Mouse (Mus musculus) liver, postnatal 0 days (tissue): ENCODE results near the gene C2. TPM values are rescaled to one million over a fixed set of nuclear protein-coding genes. Genes with fewer than 3 reads are reported as not detected.
A peak's percentile ranks its signal among the peaks of the same experiment; 100 is the strongest.

Experiments used
- ATAC-seq: fragments of 200-750 bp; cut with Nextera tagmentation; 2 replicates; pipeline ENCODE4 v1.8.0; 2017; ENCODE audit warnings: mild to moderate bottlenecking, moderate library complexity
- DNase-seq: peaks from one replicate; pipeline ENCODE4 v3.0.0-alpha.2; 2016
- H3K27ac ChIP-seq: fragments of 300-500 bp; sonication (generic); 2 replicates; pipeline ENCODE4 v1.5.1; 2014; ENCODE audit warnings: antibody characterized with exemption, moderate library complexity, mild to moderate bottlenecking, low read depth
- H3K27me3 ChIP-seq: fragments of 300-500 bp; sonication (generic); 2 replicates; pipeline ENCODE4 v1.6.1; 2014; ENCODE audit warnings: low read length, control low read depth, mixed read lengths; ENCODE audit not compliant: insufficient read depth
- H3K36me3 ChIP-seq: fragments of 300-500 bp; sonication (generic); replicated peaks from 2 replicates; pipeline ENCODE4 v1.6.1; 2014; ENCODE audit warnings: mild to moderate bottlenecking, control low read depth, low read length, moderate library complexity, mixed read lengths; ENCODE audit not compliant: insufficient read depth
- H3K4me1 ChIP-seq: fragments of 300-500 bp; sonication (generic); 2 replicates; pipeline ENCODE4 v1.6.1; 2014; ENCODE audit warnings: antibody characterized with exemption, mild to moderate bottlenecking, control low read depth; ENCODE audit not compliant: insufficient read depth
- H3K4me2 ChIP-seq: fragments of 300-500 bp; sonication (generic); 2 replicates; pipeline ENCODE4 v1.6.1; 2014; ENCODE audit warnings: low read depth, mild to moderate bottlenecking, low read length, moderate library complexity, mixed read lengths
- H3K4me3 ChIP-seq: fragments of 300-500 bp; sonication (generic); 2 replicates; pipeline ENCODE4 v1.5.1; 2014; ENCODE audit warnings: low read depth, low read length
- H3K9ac ChIP-seq: fragments of 300-500 bp; sonication (generic); replicated peaks from 2 replicates; pipeline ENCODE4 v1.6.1; 2014; ENCODE audit warnings: mild to moderate bottlenecking, moderate library complexity
- H3K9me3 ChIP-seq: fragments of 300-500 bp; sonication (generic); 2 replicates; pipeline ENCODE4 v1.6.1; 2016; ENCODE audit warnings: mild to moderate bottlenecking, control low read depth, low read length, mixed read lengths
- CTCF ChIP-seq: sonication (generic); IDR thresholded peaks from 2 replicates; pipeline ENCODE4 v1.5.1; 2016; ENCODE audit warnings: antibody characterized with exemption, low read depth
- EP300 ChIP-seq: IDR thresholded peaks from 2 replicates; pipeline ENCODE4 v1.6.1; 2016; ENCODE audit warnings: antibody characterized with exemption, low read depth, mild to moderate bottlenecking
- WGBS: fragments of 180-500 bp; shearing (Covaris S2); extraction: QIAGEN DNeasy Blood & Tissue Kit; methylation state at CpG from one replicate; pipeline ENCODE4 v1.1.7; 2014; ENCODE audit not compliant: insufficient replicate concordance; 5-methylcytosine and 5-hydroxymethylcytosine counted together
- polyA plus RNA-seq: library from polyadenylated mRNA; unstranded; fragments of >200 nt; fragmentation: Nextera tagmentation; extraction: Ambion mirVana; gene quantifications from 2 replicates; pipeline ENCODE4 v1.2.1, GENCODE M21; 2015

C2 gene
- polyA plus RNA-seq, 1 experiment from 2014 or later: 35.7 TPM

DNA sequence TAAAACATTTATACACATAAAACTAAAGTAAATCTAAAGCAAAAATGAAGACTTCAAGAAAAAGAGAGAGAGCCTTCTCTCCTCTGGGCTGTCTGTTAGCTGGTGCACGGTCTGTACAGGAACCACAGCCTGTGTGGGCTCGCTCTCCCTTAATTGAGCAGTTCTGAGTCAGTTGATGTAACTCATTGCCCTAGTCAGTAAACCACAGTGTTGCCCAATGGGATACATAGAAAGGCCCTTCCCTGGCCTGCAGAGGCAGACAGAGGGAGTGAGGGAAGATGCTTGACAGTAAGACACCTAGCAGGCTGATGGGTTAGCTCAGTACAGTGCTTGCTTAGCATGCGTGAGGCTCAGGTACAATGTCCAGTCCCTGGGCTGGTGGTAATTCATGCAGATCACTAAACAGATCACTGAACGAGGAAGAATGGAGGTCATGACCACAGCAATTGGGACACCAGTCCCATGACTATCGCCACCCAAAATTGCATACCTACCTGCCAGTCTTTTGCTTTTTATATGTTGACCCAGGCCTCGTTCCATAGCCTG is 40.0 kb upstream of the C2 start:
- DNase-seq (no peak), ATAC-seq (peak; percentile 12; the same call in 1 of the 2 replicates)
- peak overlapping the region; percentile 66; the same call in 1 of the 2 replicates for H3K27ac ChIP-seq
- WGBS: 60% methylated on average over 6 of the region's 6 CpGs
- H3K9ac ChIP-seq: no peak overlapping the region
- no peak for TF ChIP-seq CTCF
- no peak for TF ChIP-seq EP300
- peaks cover 23% of the 10 kb centered on the region for H3K4me1 ChIP-seq
- no peaks in the 10 kb centered on the region for H3K27me3 ChIP-seq
- peaks cover 5% of the 10 kb centered on the region; the same call in 1 of the 2 replicates for H3K36me3 ChIP-seq
- H3K9me3 ChIP-seq: no peaks in the 10 kb centered on the region
- no peak overlapping the region for H3K4me3 ChIP-seq
- no peak overlapping the region for H3K4me2 ChIP-seq

DNA sequence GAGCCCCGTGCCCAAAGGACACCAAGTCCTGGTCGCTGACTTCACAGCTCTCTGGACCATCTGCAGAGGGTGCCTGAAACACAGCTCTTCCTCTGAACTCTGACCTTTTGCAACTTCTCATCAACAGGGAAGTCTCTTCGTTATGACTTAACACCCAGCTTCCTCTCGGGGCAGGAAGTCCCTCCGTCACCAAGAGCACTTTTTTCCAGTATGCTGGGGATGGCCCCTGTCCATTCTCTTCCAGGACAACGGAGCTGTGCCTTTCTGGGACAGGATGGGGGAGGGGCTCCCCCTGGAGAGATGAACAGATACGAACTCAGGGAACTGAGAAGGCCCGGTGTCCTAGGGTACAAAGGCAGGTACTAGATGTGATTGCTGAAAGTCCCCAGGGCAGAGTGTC is 36.8 kb upstream of the C2 start:
- Histone ChIP-seq H3K9me3 (no peaks in the 10 kb centered on the region), H3K27me3 (no peaks in the 10 kb centered on the region), H3K27ac (peak overlapping the region; percentile 64), H3K4me3 (no peak overlapping the region), H3K36me3 (peaks cover 5% of the 10 kb centered on the region; the same call in 1 of the 2 replicates), H3K9ac (no peak overlapping the region), H3K4me2 (peak overlapping the region; percentile 60; the same call in 1 of the 2 replicates), H3K4me1 (peaks cover 32% of the 10 kb centered on the region)
- ATAC-seq (no peak), DNase-seq (no peak)
- 33% methylated on average over 8 of the region's 8 CpGs for WGBS
- TF ChIP-seq EP300 (peak; percentile 56; the same call in 1 of the 2 replicates), CTCF (no peak)

DNA sequence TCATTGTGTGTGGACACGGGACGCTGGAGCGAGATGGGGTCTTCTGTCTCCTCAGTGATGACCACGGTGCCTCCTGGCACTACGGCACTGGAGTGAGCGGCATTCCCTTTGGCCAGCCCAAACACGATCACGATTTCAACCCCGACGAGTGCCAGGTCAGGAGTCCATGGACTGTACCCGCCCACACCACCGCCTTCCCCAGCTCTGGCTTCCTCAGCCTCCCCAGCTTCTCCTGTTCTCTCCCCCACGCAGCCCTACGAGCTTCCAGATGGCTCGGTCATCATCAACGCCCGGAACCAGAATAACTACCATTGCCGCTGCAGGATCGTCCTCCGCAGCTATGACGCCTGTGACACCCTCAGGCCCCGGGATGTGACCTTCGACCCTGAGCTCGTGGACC is 36.0 kb upstream of the C2 start:
- DNase-seq (no peak), ATAC-seq (no peak)
- no peaks in the 10 kb centered on the region for H3K27me3 ChIP-seq
- H3K4me3 ChIP-seq: 0 out of 2 replicates have a peak overlapping the region, but pooled peaks have one; percentile 7
- peak overlapping the region; percentile 64 for H3K27ac ChIP-seq
- H3K36me3 ChIP-seq: peaks cover 5% of the 10 kb centered on the region; the same call in 1 of the 2 replicates
- peak overlapping the region; percentile 60 for H3K4me2 ChIP-seq
- H3K4me1 ChIP-seq: peaks cover 32% of the 10 kb centered on the region
- peak overlapping the region; percentile 8 for H3K9ac ChIP-seq
- no peak for TF ChIP-seq CTCF
- no peak for TF ChIP-seq EP300
- WGBS: 60% methylated on average over 24 of the region's 24 CpGs
- H3K9me3 ChIP-seq: no peaks in the 10 kb centered on the region

DNA sequence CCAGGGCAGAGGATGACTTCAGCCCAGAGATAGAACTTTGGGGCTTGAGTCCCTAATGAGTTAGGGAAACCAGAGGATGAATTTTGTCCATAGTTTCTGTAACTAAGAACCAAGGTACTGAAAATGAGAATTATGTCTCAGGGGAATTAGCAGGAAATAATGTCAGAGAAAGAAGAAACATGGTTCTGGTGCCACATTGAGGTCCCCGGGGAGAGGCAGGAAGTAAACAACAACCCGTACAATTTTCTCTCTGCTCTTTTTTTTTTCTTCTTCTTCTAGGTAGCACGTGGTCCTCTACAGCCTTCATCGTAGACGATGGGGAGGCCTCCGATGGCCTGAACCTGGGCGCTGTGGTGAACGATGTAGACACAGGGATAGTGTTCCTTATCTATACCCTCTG is 34.2 kb upstream of the C2 start:
- peaks cover 5% of the 10 kb centered on the region; the same call in 1 of the 2 replicates for H3K36me3 ChIP-seq
- H3K9ac ChIP-seq: peak overlapping the region; percentile 79
- peak overlapping the region; percentile 98 for H3K4me2 ChIP-seq
- peak overlapping the region; percentile 80 for H3K4me3 ChIP-seq
- no peak for DNase-seq
- no peaks in the 10 kb centered on the region for H3K27me3 ChIP-seq
- peaks cover 30% of the 10 kb centered on the region for H3K4me1 ChIP-seq
- H3K9me3 ChIP-seq: no peaks in the 10 kb centered on the region
- H3K27ac ChIP-seq: no peak overlapping the region
- no peak for TF ChIP-seq EP300
- no peak for TF ChIP-seq CTCF
- 41% methylated on average over 8 of the region's 8 CpGs for WGBS
- ATAC-seq: no peak

DNA sequence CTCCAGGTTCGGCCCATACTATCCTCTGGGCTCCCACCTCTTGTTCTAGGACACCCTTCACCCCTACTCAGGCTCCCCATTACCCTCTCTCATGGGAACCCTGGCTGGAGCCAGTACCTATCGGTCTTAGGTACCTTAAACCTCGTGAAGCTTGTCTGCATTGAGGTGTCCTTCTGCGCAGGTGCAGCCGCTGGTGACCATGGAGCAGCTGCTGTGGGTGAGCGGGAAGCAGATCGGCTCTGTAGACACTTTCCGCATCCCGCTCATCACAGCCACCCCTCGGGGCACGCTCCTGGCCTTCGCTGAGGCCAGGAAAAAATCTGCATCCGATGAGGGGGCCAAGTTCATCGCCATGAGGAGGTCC is 33.7 kb upstream of the C2 start:
- H3K27me3 ChIP-seq: no peaks in the 10 kb centered on the region
- peaks cover 30% of the 10 kb centered on the region for H3K4me1 ChIP-seq
- no peak for TF ChIP-seq CTCF
- TF ChIP-seq EP300: no peak
- 10% methylated on average over 14 of the region's 14 CpGs for WGBS
- peak overlapping the region; percentile 66 for H3K27ac ChIP-seq
- peak overlapping the region; percentile 80 for H3K4me3 ChIP-seq
- ATAC-seq: peak; percentile 9
- no peaks in the 10 kb centered on the region for H3K9me3 ChIP-seq
- peak overlapping the region; percentile 98 for H3K4me2 ChIP-seq
- peak overlapping the region; percentile 79 for H3K9ac ChIP-seq
- peaks cover 5% of the 10 kb centered on the region; the same call in 1 of the 2 replicates for H3K36me3 ChIP-seq
- DNase-seq: no peak

DNA sequence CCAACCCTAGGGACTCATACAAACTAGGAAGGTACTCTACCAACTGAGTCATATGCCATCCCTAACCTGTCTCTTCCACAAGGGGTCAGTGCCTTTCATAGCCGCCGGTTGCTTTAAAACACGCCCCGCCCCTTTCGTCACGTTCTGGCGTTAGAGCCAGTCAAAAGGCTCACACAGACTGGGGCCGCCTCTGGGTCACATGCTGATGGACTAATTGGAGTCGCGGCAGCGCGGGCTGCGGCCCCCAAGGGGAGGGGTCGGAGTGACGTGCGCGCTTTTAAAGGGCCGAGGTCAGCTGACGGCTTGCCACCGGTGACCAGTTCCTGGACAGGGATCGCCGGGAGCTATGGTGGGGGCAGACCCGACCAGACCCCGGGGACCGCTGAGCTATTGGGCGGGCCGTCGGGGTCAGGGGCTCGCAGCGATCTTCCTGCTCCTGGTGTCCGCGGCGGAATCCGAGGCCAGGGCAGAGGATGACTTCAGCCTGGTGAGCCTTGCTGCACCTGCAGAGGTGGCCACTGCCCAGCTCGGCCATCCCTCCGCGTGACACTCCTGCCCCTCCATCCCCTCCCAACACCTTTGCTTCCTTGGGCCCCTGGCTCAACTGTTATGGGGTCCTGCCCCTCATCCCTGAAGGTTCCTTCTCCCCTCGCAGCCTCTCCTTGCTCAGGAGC is 33.1 kb upstream of the C2 start, which contains the start of gene Neu1:
TSS of gene Neu1 (plus strand) at position 193 of the 674 bp plus-strand sequence.
- DNase-seq (peak; percentile 97), ATAC-seq (peak; percentile 96)
- peak; percentile 22; the same call in 1 of the 2 replicates for TF ChIP-seq EP300
- peak; percentile 89 for TF ChIP-seq CTCF
- Histone ChIP-seq H3K4me2 (peak within 1 kb of the TSS; percentile 98), H3K27me3 (no peaks in the 10 kb centered on the region), H3K36me3 (peaks cover 5% of the 10 kb centered on the region; the same call in 1 of the 2 replicates), H3K27ac (peak within 1 kb of the TSS; percentile 66), H3K9me3 (no peaks in the 10 kb centered on the region), H3K9ac (peak within 1 kb of the TSS; percentile 79), H3K4me3 (peak within 1 kb of the TSS; percentile 80), H3K4me1 (peaks cover 30% of the 10 kb centered on the region)
- WGBS: under 1% methylated on average over 37 of the region's 38 CpGs
